Mouse (Mus musculus) hindbrain, embryonic 12.5 days (tissue): Measurements from ENCODE around the gene Hist2h2bb. TPM values are rescaled to one million over a fixed set of nuclear protein-coding genes. Genes with fewer than 3 reads are reported as not detected.

ENCODE experiments used
- ATAC-seq: fragments of 200-750 bp; cut with Nextera tagmentation; 2 replicates; pipeline ENCODE4 v1.8.0; 2017; ENCODE audit warnings: moderate TSS enrichment; ENCODE audit not compliant: low FRiP score
- H3K27ac ChIP-seq: fragments of 300-500 bp; sonication (generic); 2 replicates; pipeline ENCODE4 v1.5.1; 2016; ENCODE audit warnings: mild to moderate bottlenecking
- H3K27me3 ChIP-seq: fragments of 300-500 bp; sonication (generic); 2 replicates; pipeline ENCODE4 v1.6.1; 2016; ENCODE audit warnings: mild to moderate bottlenecking
- H3K36me3 ChIP-seq: fragments of 300-500 bp; sonication (generic); 2 replicates; pipeline ENCODE4 v1.6.1; 2016; ENCODE audit warnings: mild to moderate bottlenecking
- H3K4me1 ChIP-seq: fragments of 300-500 bp; sonication (generic); 2 replicates; pipeline ENCODE4 v1.6.1; 2016
- H3K4me2 ChIP-seq: fragments of 300-500 bp; sonication (generic); replicated peaks from 2 replicates; pipeline ENCODE4 v1.6.1; 2016; ENCODE audit warnings: mild to moderate bottlenecking
- H3K4me3 ChIP-seq: fragments of 300-500 bp; sonication (generic); 2 replicates; pipeline ENCODE4 v1.5.1; 2016; ENCODE audit warnings: mild to moderate bottlenecking
- H3K9ac ChIP-seq: fragments of 300-500 bp; sonication (generic); 2 replicates; pipeline ENCODE4 v1.6.1; 2016; ENCODE audit warnings: mild to moderate bottlenecking, moderate library complexity
- H3K9me3 ChIP-seq: fragments of 300-500 bp; sonication (generic); replicated peaks from 2 replicates; pipeline ENCODE4 v1.6.1; 2016; ENCODE audit warnings: mild to moderate bottlenecking
- WGBS: fragments of 180-500 bp; shearing (Covaris S2); methylation state at CpG from one replicate; pipeline ENCODE4 v1.1.7; 2016; 5-methylcytosine and 5-hydroxymethylcytosine counted together
- microRNA-seq: library from miRNA; unstranded; fragments of <30 nt; microRNA quantifications from one replicate; pipeline ENCODE4, GENCODE M21; 2017
- polyA plus RNA-seq: library from polyadenylated mRNA; unstranded; fragments of >200 nt; fragmentation: Nextera tagmentation; extraction: Ambion mirVana; gene quantifications from 2 replicates; pipeline ENCODE4 v1.2.1, GENCODE M21; 2016

Gene Hist2h2bb
- polyA plus RNA-seq, 1 experiment from 2014 or later: 14.4 TPM

DNA sequence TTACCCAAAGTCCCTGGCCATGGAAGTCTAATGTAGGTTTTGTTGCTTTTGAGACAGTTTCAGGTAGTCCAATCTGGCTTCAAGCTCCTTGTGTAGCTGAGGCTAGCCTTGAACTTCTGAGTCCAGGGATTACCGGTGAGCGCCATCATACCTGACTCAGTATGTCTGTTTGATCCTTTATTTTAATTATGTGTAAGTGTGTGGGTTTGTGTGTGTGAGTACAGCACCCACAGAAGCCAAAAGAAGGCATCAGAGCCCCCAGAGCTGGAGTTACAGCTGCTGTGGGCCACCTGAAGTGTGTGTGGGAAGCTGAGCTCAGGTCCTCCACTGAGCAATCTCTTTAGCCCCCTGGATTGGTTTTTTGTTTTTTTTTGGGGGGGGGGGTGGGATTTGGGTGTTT is 30.0 kb downstream of the Hist2h2bb start:
- H3K27ac ChIP-seq: no peak overlapping the region

DNA sequence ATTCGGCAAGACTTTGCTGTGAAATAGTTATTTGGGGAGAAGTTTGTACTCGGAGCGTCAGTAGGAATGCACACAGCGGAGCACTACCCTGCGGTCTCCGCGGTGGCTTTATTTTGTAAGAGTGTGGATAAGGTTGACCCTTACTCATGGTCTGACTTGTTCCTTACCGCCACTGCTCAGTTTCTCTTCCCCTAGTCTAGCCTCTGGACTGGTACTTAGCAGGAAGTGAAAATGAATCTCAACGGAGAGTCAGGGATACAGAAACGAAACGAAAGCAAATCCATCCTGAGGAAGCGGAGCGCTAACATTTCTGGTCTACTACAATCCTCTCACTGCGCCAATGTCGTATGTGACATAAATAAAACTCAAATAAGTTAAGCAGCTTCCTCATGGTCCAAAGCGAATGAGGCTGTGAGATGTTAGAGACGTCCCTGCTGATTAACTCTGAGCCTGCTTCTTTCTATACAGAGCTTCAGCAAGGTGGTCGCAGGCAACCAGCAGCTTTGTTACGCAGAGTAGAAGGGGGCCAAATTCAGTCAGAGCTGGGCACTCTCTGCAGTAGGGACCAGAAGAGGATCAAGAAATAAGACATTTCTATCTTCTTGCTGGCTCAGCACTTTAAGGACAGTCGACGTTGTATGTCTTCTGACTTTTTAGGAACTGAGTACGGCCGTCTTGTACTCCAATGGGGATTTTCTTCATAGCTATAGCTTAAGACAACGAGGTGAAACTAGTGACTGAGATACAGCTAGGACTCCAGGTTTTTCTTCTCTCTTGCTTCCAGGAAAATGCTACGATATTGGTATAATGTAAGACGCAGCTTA is 31.4 kb downstream of the Hist2h2bb start:
- no peak overlapping the region for H3K9ac ChIP-seq
- WGBS: 75% methylated on average over 26 of the region's 26 CpGs
- H3K9me3 ChIP-seq: no peaks in the 10 kb centered on the region
- H3K4me3 ChIP-seq: no peak overlapping the region
- H3K27me3 ChIP-seq: 0 out of 2 replicates have a peak, but pooled peaks cover 9% of the 10 kb centered on the region
- no peak for ATAC-seq
- no peaks in the 10 kb centered on the region for H3K4me1 ChIP-seq
- H3K4me2 ChIP-seq: no peak overlapping the region
- no peaks in the 10 kb centered on the region for H3K36me3 ChIP-seq
- H3K27ac ChIP-seq: no peak overlapping the region

More for the DNA sequence above, 30.0 kb downstream of the Hist2h2bb start:
- Histone ChIP-seq H3K4me2 (no peak overlapping the region), H3K27me3 (0 out of 2 replicates have a peak, but pooled peaks cover 1% of the 10 kb centered on the region), H3K36me3 (no peaks in the 10 kb centered on the region), H3K4me1 (no peaks in the 10 kb centered on the region), H3K4me3 (no peak overlapping the region), H3K9me3 (no peaks in the 10 kb centered on the region), H3K9ac (no peak overlapping the region)
- ATAC-seq: no peak
- 97% methylated on average over 2 of the region's 2 CpGs for WGBS

DNA sequence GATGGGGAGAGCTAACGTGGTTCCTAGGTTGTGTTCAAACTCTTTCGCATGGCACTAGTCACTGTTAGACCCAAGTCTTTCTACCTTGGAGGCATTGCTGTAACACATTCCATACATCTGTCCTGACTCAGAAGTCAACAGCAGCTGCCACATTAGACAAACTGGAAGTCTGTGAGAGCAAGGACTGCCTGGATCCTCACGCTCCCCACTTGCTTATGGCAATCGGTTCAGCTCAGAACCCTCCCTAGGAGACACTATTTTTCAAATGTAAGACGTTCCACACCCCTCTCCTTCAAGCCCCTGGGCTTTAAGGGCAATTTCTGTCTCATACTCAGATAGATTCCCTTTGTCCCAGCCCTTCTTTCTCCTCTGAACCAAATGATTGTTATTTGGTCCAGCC is 32.5 kb downstream of the Hist2h2bb start:
- H3K9me3 ChIP-seq: no peaks in the 10 kb centered on the region
- no peak overlapping the region for H3K4me3 ChIP-seq
- no peaks in the 10 kb centered on the region for H3K4me1 ChIP-seq
- WGBS: 80% methylated on average over 5 of the region's 5 CpGs
- no peak overlapping the region for H3K9ac ChIP-seq
- ATAC-seq: no peak
- H3K4me2 ChIP-seq: no peak overlapping the region
- H3K27me3 ChIP-seq: 0 out of 2 replicates have a peak, but pooled peaks cover 9% of the 10 kb centered on the region
- no peaks in the 10 kb centered on the region for H3K36me3 ChIP-seq
- H3K27ac ChIP-seq: no peak overlapping the region

DNA sequence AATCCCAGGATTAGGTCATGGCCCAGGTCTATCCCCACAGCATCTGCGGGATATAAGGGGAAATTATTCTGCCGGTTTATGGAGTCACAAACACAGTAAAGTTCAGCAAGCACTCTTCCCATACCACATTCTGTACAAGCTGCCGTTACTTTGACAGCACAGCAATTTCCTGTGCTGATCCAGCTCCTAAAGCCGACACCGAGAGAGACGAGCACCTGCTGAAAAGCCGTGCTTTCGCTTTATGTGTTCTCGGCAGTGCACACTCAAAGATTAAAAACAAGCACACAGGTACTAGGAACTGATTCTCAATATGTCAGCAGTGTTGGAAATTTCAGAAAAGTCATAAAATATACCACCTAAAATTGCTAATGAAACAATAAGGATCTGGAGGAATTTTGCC is 37.0 kb downstream of the Hist2h2bb start:
- ATAC-seq: no peak
- Histone ChIP-seq H3K4me2 (no peak overlapping the region), H3K4me1 (no peaks in the 10 kb centered on the region), H3K27me3 (0 out of 2 replicates have a peak, but pooled peaks cover 9% of the 10 kb centered on the region), H3K36me3 (no peaks in the 10 kb centered on the region), H3K4me3 (no peak overlapping the region), H3K9ac (no peak overlapping the region), H3K9me3 (no peaks in the 10 kb centered on the region), H3K27ac (no peak overlapping the region)
- 76% methylated on average over 9 of the region's 9 CpGs for WGBS

DNA sequence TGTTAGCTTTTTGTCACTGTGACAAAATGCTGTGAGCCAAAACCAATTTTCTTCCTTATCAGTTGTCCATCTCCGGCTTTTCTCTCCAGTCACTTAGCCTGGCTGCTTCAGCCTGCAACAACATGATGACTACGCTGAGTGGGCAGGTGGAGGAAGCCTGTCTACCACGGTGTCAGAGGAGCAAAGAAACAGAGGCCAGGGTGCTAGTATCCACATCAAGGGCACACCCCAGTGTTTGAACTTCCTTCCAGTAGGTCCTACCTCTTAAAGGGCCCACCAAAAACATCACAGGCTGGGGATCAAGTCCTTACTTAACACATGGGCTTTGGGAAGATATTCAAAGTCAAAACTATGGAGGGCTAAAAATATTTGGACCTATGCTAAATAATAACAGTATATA is 39.9 kb downstream of the Hist2h2bb start:
- 64% methylated on average over 3 of the region's 3 CpGs for WGBS
- Histone ChIP-seq H3K27me3 (0 out of 2 replicates have a peak, but pooled peaks cover 9% of the 10 kb centered on the region), H3K4me1 (no peaks in the 10 kb centered on the region), H3K4me3 (no peak overlapping the region), H3K9me3 (no peaks in the 10 kb centered on the region), H3K27ac (no peak overlapping the region), H3K9ac (no peak overlapping the region), H3K36me3 (no peaks in the 10 kb centered on the region), H3K4me2 (no peak overlapping the region)
- no peak for ATAC-seq

DNA sequence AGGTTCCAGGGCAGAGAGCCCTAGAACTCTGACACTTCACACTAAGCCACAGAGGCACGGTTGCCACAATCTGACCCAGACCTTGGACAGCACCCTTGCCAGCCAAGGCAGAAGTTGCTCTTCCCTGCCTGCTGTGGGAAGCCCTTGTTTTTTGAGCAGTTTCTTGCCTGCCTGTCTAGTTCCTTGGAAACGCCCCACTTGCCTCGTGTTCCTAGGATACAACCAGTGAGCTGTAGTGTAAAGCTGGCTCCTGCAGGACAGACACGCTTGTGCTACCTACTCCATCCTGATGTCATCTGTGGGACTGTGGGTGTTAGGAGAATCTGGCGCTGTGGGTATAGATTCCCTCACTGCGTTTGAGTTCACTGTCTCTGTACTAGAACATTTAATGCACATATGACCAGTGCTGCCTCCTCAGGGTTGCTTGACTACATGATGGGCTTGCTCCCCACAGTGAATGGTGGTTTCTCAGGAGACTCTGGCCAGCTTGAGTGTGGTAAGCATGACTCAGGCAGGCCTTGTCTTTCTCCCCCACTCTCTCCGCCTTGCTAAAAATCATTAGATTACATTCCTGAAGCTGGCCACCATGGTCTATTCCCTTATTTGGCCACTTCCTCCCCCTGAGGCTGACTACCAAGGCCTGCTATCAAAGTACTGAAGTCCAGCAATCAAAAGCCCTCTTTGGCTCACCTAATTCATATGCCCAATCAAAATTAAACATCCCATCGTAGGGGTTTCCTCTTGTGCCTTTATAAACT is 43.0 kb downstream of the Hist2h2bb start:
- Histone ChIP-seq H3K4me2 (no peak overlapping the region), H3K27me3 (no peaks in the 10 kb centered on the region), H3K27ac (no peak overlapping the region), H3K9me3 (no peaks in the 10 kb centered on the region), H3K36me3 (no peaks in the 10 kb centered on the region), H3K9ac (no peak overlapping the region), H3K4me3 (no peak overlapping the region), H3K4me1 (no peaks in the 10 kb centered on the region)
- WGBS: 64% methylated on average over 8 of the region's 8 CpGs
- no peak for ATAC-seq

Small RNA genes within 50 kb of the gene (microRNA-seq; reads per million reads assigned to microRNA genes)
- gene Gm44492 (not detected), gene Gm47311 (not detected), gene Gm47313 (not detected)

Other genes with a start within 250 kb of the Hist2h2bb start
- 45.4 and 48.3 TPM in 2 replicates for gene Vps45, start 211.3 kb upstream of the Hist2h2bb start, polyA plus RNA-seq
- gene Otud7b, start 165.2 kb upstream of the Hist2h2bb start, polyA plus RNA-seq: 17.3 and 18.2 TPM in 2 replicates
- gene Mtmr11, start 107.7 kb upstream of the Hist2h2bb start, polyA plus RNA-seq: 20.8 and 23.0 TPM in 2 replicates
- gene Sf3b4, start 97.4 kb upstream of the Hist2h2bb start, polyA plus RNA-seq: 164 and 170 TPM in 2 replicates
- 44.5 and 44.9 TPM in 2 replicates for gene Sv2a, start 88.6 kb upstream of the Hist2h2bb start, polyA plus RNA-seq
- gene Bola1, start 50.0 kb upstream of the Hist2h2bb start, polyA plus RNA-seq: 54.4 and 59.8 TPM in 2 replicates
- not detected in 2 replicates for gene Hist2h2ab, start 49.9 kb upstream of the Hist2h2bb start, polyA plus RNA-seq
- gene Hist2h2ac, start 48.9 kb upstream of the Hist2h2bb start, polyA plus RNA-seq: 4.4 and 7.0 TPM in 2 replicates
- 5.8 and 7.0 TPM in 2 replicates for gene Hist2h2be, start 48.6 kb upstream of the Hist2h2bb start, polyA plus RNA-seq
- gene Hist2h3c2, start 30.6 kb upstream of the Hist2h2bb start, polyA plus RNA-seq: 4.9 and 6.7 TPM in 2 replicates
- gene Hist2h2aa2, start 29.5 kb upstream of the Hist2h2bb start, polyA plus RNA-seq: 49.8 and 72.3 TPM in 2 replicates
- gene Hist2h2aa1, start 24.3 kb upstream of the Hist2h2bb start, polyA plus RNA-seq: 16.0 and 22.0 TPM in 2 replicates
- gene Hist2h3c1, start 23.1 kb upstream of the Hist2h2bb start, polyA plus RNA-seq: 0.71 and 0.91 TPM in 2 replicates
- gene Hist2h4, start 6.4 kb upstream of the Hist2h2bb start, polyA plus RNA-seq: 5.0 and 10.9 TPM in 2 replicates
- 39.7 and 58.2 TPM in 2 replicates for gene Hist2h3b, start 1.1 kb upstream of the Hist2h2bb start, polyA plus RNA-seq
- 2.0 TPM in 2 replicates for gene Fcgr1, start 24.2 kb downstream of the Hist2h2bb start, polyA plus RNA-seq
- not detected in 2 replicates for gene BC107364, start 182.6 kb downstream of the Hist2h2bb start, polyA plus RNA-seq